ENCODE assay signal across 29 mouse cellular contexts in the genomic region with DNA sequence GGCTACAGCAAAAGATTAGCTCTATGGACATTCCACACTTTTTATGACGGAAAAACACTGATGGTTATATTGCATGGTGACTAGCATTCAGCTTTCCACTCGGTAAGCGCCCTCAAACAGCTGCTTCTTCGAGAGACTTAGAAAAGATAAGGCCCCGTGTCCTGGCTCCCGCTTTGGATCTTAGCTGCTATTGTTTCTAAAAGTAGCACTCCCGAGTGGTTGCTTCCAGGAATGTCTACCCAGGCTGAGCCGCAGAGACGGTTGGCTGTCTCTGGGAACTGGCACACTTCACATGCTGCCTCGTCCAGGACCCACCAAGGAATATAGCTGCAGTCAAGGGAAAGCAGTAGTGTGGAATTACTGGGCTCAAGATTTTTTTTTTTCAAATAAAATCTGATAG. TPM values are rescaled to one million over a fixed set of nuclear protein-coding genes. Genes with fewer than 3 reads are reported as not detected.
DNase-seq lines count a peak whose midpoint lies in the region; ATAC-seq and TF ChIP-seq lines count a peak whose summit lies in the region.
"Had no signal": no experiment of that assay in that cellular context is flagged by ENCODE, and none has a peak within 500 bp of the region (broad histone marks: within the 10 kb centered on the region; RNA-seq: fewer than 3 reads in every experiment).

No protein-coding gene starts in this region.

- TF ChIP-seq EP300 in heart, adult 2 months (IDR thresholded peaks at IDR 0.05; ENCODE audit: insufficient read depth, low read depth, low read length): no peak

- no peaks in the 10 kb centered on the region for H3K79me2 ChIP-seq in heart, adult 2 months (replicated peaks; ENCODE audit: control insufficient read depth, insufficient read depth, low read length)

- no peak overlapping the region for H3K9ac ChIP-seq in forebrain, postnatal 0 days
- H3K9ac ChIP-seq in forebrain, embryonic 16.5 days (replicated peaks; ENCODE audit: low read depth, low read length): no peak overlapping the region
- no peak overlapping the region for H3K9ac ChIP-seq in heart, embryonic 13.5 days
- H3K9ac ChIP-seq in heart, adult 2 months (ENCODE audit: low read depth, low read length): no peak overlapping the region
- H3K9ac ChIP-seq: embryonic facial prominence, embryonic 12.5 days; forebrain, embryonic 12.5 days; hindbrain, embryonic 14.5 days; liver, embryonic 15.5 days; midbrain, embryonic 15.5 days; neural tube, embryonic 13.5 days had no signal

- no peak overlapping the region for H3K4me3 ChIP-seq in forebrain, postnatal 0 days (ENCODE audit: low read depth, low read length)
- no peak overlapping the region for H3K4me3 ChIP-seq in forebrain, embryonic 16.5 days (replicated peaks; ENCODE audit: low read length)
- H3K4me3 ChIP-seq in heart, embryonic 13.5 days: no peak overlapping the region
- no peak overlapping the region for H3K4me3 ChIP-seq in heart, adult 2 months
- H3K4me3 ChIP-seq: embryonic facial prominence, embryonic 12.5 days; erythroblast, embryonic 14.5 days; forebrain, embryonic 12.5 days; limb, embryonic 10.5 days; liver, embryonic 15.5 days; midbrain, embryonic 15.5 days; neural tube, embryonic 13.5 days had no signal

- WGBS in forebrain, postnatal 0 days: 36% methylated on average over 10 of the region's 10 CpGs
- WGBS in forebrain, embryonic 16.5 days: 48% methylated on average over 10 of the region's 10 CpGs
- WGBS in heart, embryonic 13.5 days: 11% methylated on average over 10 of the region's 10 CpGs
- 8% methylated on average over 10 of the region's 10 CpGs for WGBS in heart, adult 2 months

- H3K4me1 ChIP-seq in forebrain, postnatal 0 days (ENCODE audit: insufficient read depth): no peaks in the 10 kb centered on the region
- no peaks in the 10 kb centered on the region; the same call in 1 of the 2 replicates for H3K4me1 ChIP-seq in forebrain, embryonic 16.5 days (replicated peaks; ENCODE audit: control insufficient read depth, insufficient read depth, low read length)
- peaks cover 57% of the 10 kb centered on the region for H3K4me1 ChIP-seq in heart, embryonic 13.5 days
- H3K4me1 ChIP-seq in heart, adult 2 months (ENCODE audit: control insufficient read depth, insufficient read depth, low read length): peaks cover 6% of the 10 kb centered on the region
- H3K4me1 ChIP-seq: embryonic facial prominence, embryonic 12.5 days; neural tube, embryonic 13.5 days had no signal

- no peaks in the 10 kb centered on the region for H3K27me3 ChIP-seq in forebrain, postnatal 0 days (ENCODE audit: insufficient read depth, low read length)
- no peaks in the 10 kb centered on the region for H3K27me3 ChIP-seq in forebrain, embryonic 16.5 days (replicated peaks; ENCODE audit: control insufficient read depth, insufficient read depth, low read length)
- no peaks in the 10 kb centered on the region for H3K27me3 ChIP-seq in heart, embryonic 13.5 days (replicated peaks)
- no peaks in the 10 kb centered on the region for H3K27me3 ChIP-seq in heart, adult 2 months (ENCODE audit: control insufficient read depth, insufficient read depth, low read length)
- H3K27me3 ChIP-seq: embryonic facial prominence, embryonic 12.5 days; liver, embryonic 15.5 days; midbrain, embryonic 15.5 days; neural tube, embryonic 13.5 days had no signal

- no peaks in the 10 kb centered on the region for H3K36me3 ChIP-seq in forebrain, postnatal 0 days (ENCODE audit: insufficient read depth)
- no peaks in the 10 kb centered on the region for H3K36me3 ChIP-seq in forebrain, embryonic 16.5 days (ENCODE audit: control insufficient read depth, insufficient read depth)
- no peaks in the 10 kb centered on the region for H3K36me3 ChIP-seq in heart, embryonic 13.5 days
- no peaks in the 10 kb centered on the region for H3K36me3 ChIP-seq in heart, adult 2 months (ENCODE audit: control insufficient read depth, insufficient read depth, low read length)
- H3K36me3 ChIP-seq: embryonic facial prominence, embryonic 12.5 days; forebrain, embryonic 12.5 days; limb, embryonic 10.5 days; liver, embryonic 15.5 days; midbrain, embryonic 15.5 days; neural tube, embryonic 13.5 days had no signal

- TF ChIP-seq POLR2A in heart, adult 2 months (IDR thresholded peaks at IDR 0.05; ENCODE audit: insufficient read depth, low read depth, low read length): no peak

- TF ChIP-seq CTCF in forebrain, postnatal 0 days (IDR thresholded peaks at IDR 0.05; ENCODE audit: low read depth): no peak
- no peak for TF ChIP-seq CTCF in heart, adult 2 months (IDR thresholded peaks at IDR 0.05)

- H3K27ac ChIP-seq in forebrain, postnatal 0 days (ENCODE audit: low read depth, low read length): no peak overlapping the region
- H3K27ac ChIP-seq in forebrain, embryonic 16.5 days (ENCODE audit: low read length): no peak overlapping the region
- peak overlapping the region; percentile 37 for H3K27ac ChIP-seq in heart, embryonic 13.5 days (replicated peaks)
- no peak overlapping the region for H3K27ac ChIP-seq in heart, adult 2 months
- H3K27ac ChIP-seq: embryonic facial prominence, embryonic 12.5 days; forebrain, embryonic 12.5 days; hindbrain, embryonic 14.5 days; limb, embryonic 10.5 days; liver, embryonic 15.5 days; macrophage; midbrain, embryonic 15.5 days; neural tube, embryonic 13.5 days had no signal

- H3K4me2 ChIP-seq in forebrain, postnatal 0 days (ENCODE audit: low read depth): no peak overlapping the region
- no peak overlapping the region for H3K4me2 ChIP-seq in forebrain, embryonic 16.5 days (ENCODE audit: low read length)
- H3K4me2 ChIP-seq in heart, embryonic 13.5 days: peak overlapping the region; percentile 51
- H3K4me2 ChIP-seq: embryonic facial prominence, embryonic 12.5 days; forebrain, embryonic 12.5 days; hindbrain, embryonic 14.5 days; liver, embryonic 15.5 days; midbrain, embryonic 15.5 days; neural tube, embryonic 13.5 days had no signal

- intact Hi-C loops in heart, adult 2 months (cut with DNase I): no loop called here

- DNase-seq in forebrain, postnatal 0 days: peak; percentile 15
- no peak for DNase-seq in heart, adult 2 months
- peak; percentile 46 to 47 for DNase-seq in right cerebral cortex, postnatal 10 days (ENCODE audit: low spot score in 2 of 2)
- DNase-seq in right cerebral cortex, postnatal 36 days (ENCODE audit: low spot score in 2 of 2): no peak
- DNase-seq in spleen, postnatal 4 days (ENCODE audit: low spot score in 2 of 2): no peak
- DNase-seq: adrenal gland, postnatal 36 days; cerebellum, adult 11 months; cerebellum, adult 9-11 months; gastrocnemius, postnatal 10 days; kidney, adult 9 months; kidney, postnatal 14 days; liver; right cerebral cortex, adult 18-20 months; spleen, adult 18-20 months; thymus, postnatal 14 days had no signal

- ATAC-seq in forebrain, postnatal 0 days: no peak
- no peak for ATAC-seq in forebrain, embryonic 16.5 days
- ATAC-seq in heart, embryonic 13.5 days (ENCODE audit: extremely low read depth, insufficient number of reproducible peaks, low FRiP score, low TSS enrichment): no peak
- ATAC-seq: CD4-positive, CD25-positive, alpha-beta regulatory T cell, adult 4 months; inflammation-experienced regulatory T-cells, adult 6 months; lung, postnatal 0 days; midbrain, embryonic 15.5 days had no signal

- no peaks in the 10 kb centered on the region for H3K9me3 ChIP-seq in forebrain, postnatal 0 days (ENCODE audit: low read length)
- H3K9me3 ChIP-seq in forebrain, embryonic 16.5 days (ENCODE audit: control insufficient read depth, low read length): no peaks in the 10 kb centered on the region
- no peaks in the 10 kb centered on the region for H3K9me3 ChIP-seq in heart, embryonic 13.5 days
- H3K9me3 ChIP-seq: embryonic facial prominence, embryonic 12.5 days; forebrain, embryonic 12.5 days; limb, embryonic 10.5 days; liver, embryonic 15.5 days; midbrain, embryonic 15.5 days; neural tube, embryonic 13.5 days had no signal

RNA-seq across cellular contexts. Expression of gene Spred1, which starts 21.9 kb away (rescaled TPM):
- total RNA-seq in forebrain, postnatal 0 days (2014; rRNA removed): 56.2 and 66.9 TPM in 2 replicates
- polyA plus RNA-seq in forebrain, postnatal 0 days (2015; fragmentation: Nextera tagmentation; extraction: Ambion mirVana): 8.8 and 11.3 TPM in 2 replicates
- polyA plus RNA-seq in forebrain, embryonic 16.5 days (2015; fragmentation: Nextera tagmentation; extraction: Ambion mirVana): 8.2 and 11.4 TPM in 2 replicates
- polyA plus RNA-seq in heart, embryonic 13.5 days (2015; fragmentation: Nextera tagmentation; extraction: Ambion mirVana): 3.8 and 5.7 TPM in 2 replicates
- total RNA-seq in heart, adult 2 months (2021): 10 to 100 TPM; 14.0 to 15.6 TPM
- polyA plus RNA-seq in heart, adult 2 months (2012; rRNA removed): 3.7 and 7.5 TPM in 2 replicates

Comparison
In these comparisons a context has a peak if more than half of its experiments do, and no peak if none do; other contexts are left out.
1. DNase-seq: peak in forebrain, postnatal 0 days (single experiment) and right cerebral cortex, postnatal 10 days (2 of 2); none in heart, adult 2 months (0 of 2), right cerebral cortex, postnatal 36 days (0 of 2) and spleen, postnatal 4 days (0 of 2).